ENCODE assay signal across 12 mouse cellular contexts in the genomic region with DNA sequence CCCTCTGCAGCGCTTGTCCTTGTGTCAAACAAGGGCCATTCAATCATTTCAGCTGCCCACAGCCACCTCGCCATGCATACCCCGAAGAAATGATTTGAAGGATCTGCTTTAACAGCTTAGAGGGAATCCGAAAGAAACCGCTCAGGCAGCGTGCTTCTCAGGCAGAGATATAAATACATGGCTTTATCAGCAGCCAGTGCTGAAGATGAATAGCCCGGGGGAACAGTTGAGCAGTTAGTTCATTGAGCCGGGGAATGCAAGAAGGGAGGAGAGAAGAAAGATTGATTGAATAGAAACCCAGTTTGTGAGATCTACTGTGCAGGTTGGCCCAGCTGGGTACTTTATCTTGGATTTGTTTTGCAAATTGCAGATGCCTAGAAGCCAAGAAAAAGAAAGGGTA. TPM values are rescaled to one million over a fixed set of nuclear protein-coding genes. Genes with fewer than 3 reads are reported as not detected.
DNase-seq lines count a peak whose midpoint lies in the region; ATAC-seq and TF ChIP-seq lines count a peak whose summit lies in the region.
"Had no signal": no experiment of that assay in that cellular context is flagged by ENCODE, and none has a peak within 500 bp of the region (broad histone marks: within the 10 kb centered on the region; RNA-seq: fewer than 3 reads in every experiment).

No protein-coding gene starts in this region.

- peak; percentile 25 for DNase-seq in embryonic facial prominence, embryonic 11.5 days (ENCODE audit: low spot score)
- DNase-seq in embryonic facial prominence, embryonic 10.5 days (ENCODE audit: low spot score) = no peak
- DNase-seq in kidney, postnatal 0 days (ENCODE audit: low spot score) = peak; percentile 29
- no peak for DNase-seq in kidney, adult 9 months
- DNase-seq in forebrain, embryonic 14.5 days (ENCODE audit: low spot score) = peak; percentile 42
- no peak for DNase-seq in MN1 (ENCODE audit: low spot score)
- no peak for DNase-seq in adrenal gland, postnatal 36 days
- DNase-seq: adrenal gland, postnatal 14 days; cerebellum, adult 18-20 months had no signal

- H3K9me3 ChIP-seq in embryonic facial prominence, embryonic 11.5 days (replicated peaks; ENCODE audit: control insufficient read depth, low read length) = no peaks in the 10 kb centered on the region
- H3K9me3 ChIP-seq in embryonic facial prominence, embryonic 10.5 days = no peaks in the 10 kb centered on the region
- no peaks in the 10 kb centered on the region for H3K9me3 ChIP-seq in kidney, postnatal 0 days (replicated peaks; ENCODE audit: low read length)
- no peaks in the 10 kb centered on the region for H3K9me3 ChIP-seq in forebrain, embryonic 14.5 days (replicated peaks; ENCODE audit: control insufficient read depth, low read length)
- no peaks in the 10 kb centered on the region for H3K9me3 ChIP-seq in midbrain, embryonic 15.5 days
- H3K9me3 ChIP-seq: kidney, embryonic 15.5 days; limb, embryonic 15.5 days had no signal

- H3K4me3 ChIP-seq in embryonic facial prominence, embryonic 11.5 days (ENCODE audit: low read depth, low read length) = no peak overlapping the region
- no peak overlapping the region for H3K4me3 ChIP-seq in embryonic facial prominence, embryonic 10.5 days
- H3K4me3 ChIP-seq in kidney, postnatal 0 days (replicated peaks; ENCODE audit: low read depth, low read length) = no peak overlapping the region
- no peak overlapping the region for H3K4me3 ChIP-seq in forebrain, embryonic 14.5 days (ENCODE audit: low read depth, low read length)
- no peak overlapping the region for H3K4me3 ChIP-seq in midbrain, embryonic 15.5 days
- H3K4me3 ChIP-seq: kidney, embryonic 15.5 days; limb, embryonic 15.5 days had no signal

- TF ChIP-seq CTCF in kidney, postnatal 0 days (IDR thresholded peaks at IDR 0.05; ENCODE audit: low read depth) = no peak

- H3K36me3 ChIP-seq in embryonic facial prominence, embryonic 11.5 days (replicated peaks; ENCODE audit: control insufficient read depth, insufficient read depth, low read depth, low read length) = no peaks in the 10 kb centered on the region
- H3K36me3 ChIP-seq in embryonic facial prominence, embryonic 10.5 days (replicated peaks) = no peaks in the 10 kb centered on the region
- no peaks in the 10 kb centered on the region for H3K36me3 ChIP-seq in kidney, postnatal 0 days (ENCODE audit: insufficient read depth, low read length)
- no peaks in the 10 kb centered on the region for H3K36me3 ChIP-seq in forebrain, embryonic 14.5 days (ENCODE audit: control insufficient read depth, insufficient read depth, low read length)
- no peaks in the 10 kb centered on the region for H3K36me3 ChIP-seq in midbrain, embryonic 15.5 days (replicated peaks)
- H3K36me3 ChIP-seq: kidney, embryonic 15.5 days; limb, embryonic 15.5 days had no signal

- H3K27me3 ChIP-seq in embryonic facial prominence, embryonic 11.5 days (ENCODE audit: control insufficient read depth, insufficient read depth, low read length) = no peaks in the 10 kb centered on the region
- no peaks in the 10 kb centered on the region for H3K27me3 ChIP-seq in embryonic facial prominence, embryonic 10.5 days (replicated peaks; ENCODE audit: low read depth, poor library complexity, severe bottlenecking)
- H3K27me3 ChIP-seq in kidney, postnatal 0 days (ENCODE audit: insufficient read depth, low read length) = no peaks in the 10 kb centered on the region
- H3K27me3 ChIP-seq in forebrain, embryonic 14.5 days (replicated peaks; ENCODE audit: control insufficient read depth, insufficient read depth, low read length) = no peaks in the 10 kb centered on the region
- no peaks in the 10 kb centered on the region for H3K27me3 ChIP-seq in midbrain, embryonic 15.5 days (replicated peaks)
- H3K27me3 ChIP-seq: kidney, embryonic 15.5 days; limb, embryonic 15.5 days had no signal

- no peak overlapping the region for H3K9ac ChIP-seq in embryonic facial prominence, embryonic 11.5 days (replicated peaks; ENCODE audit: low read length)
- no peak overlapping the region for H3K9ac ChIP-seq in kidney, postnatal 0 days (ENCODE audit: low read depth, low read length)
- peak overlapping the region; percentile 33; the same call in 1 of the 2 replicates for H3K9ac ChIP-seq in forebrain, embryonic 14.5 days (ENCODE audit: low read length)
- H3K9ac ChIP-seq in midbrain, embryonic 15.5 days = no peak overlapping the region
- H3K9ac ChIP-seq: kidney, embryonic 15.5 days; limb, embryonic 15.5 days had no signal

- H3K27ac ChIP-seq in embryonic facial prominence, embryonic 11.5 days (replicated peaks; ENCODE audit: low read depth, low read length) = no peak overlapping the region
- no peak overlapping the region for H3K27ac ChIP-seq in embryonic facial prominence, embryonic 10.5 days (replicated peaks)
- no peak overlapping the region for H3K27ac ChIP-seq in kidney, postnatal 0 days
- no peak overlapping the region for H3K27ac ChIP-seq in forebrain, embryonic 14.5 days (ENCODE audit: low read depth, low read length)
- peak overlapping the region; percentile 58 for H3K27ac ChIP-seq in midbrain, embryonic 15.5 days
- H3K27ac ChIP-seq: kidney, embryonic 15.5 days; limb, embryonic 15.5 days had no signal

- 26% methylated on average over 8 of the region's 8 CpGs for WGBS in embryonic facial prominence, embryonic 11.5 days
- WGBS in embryonic facial prominence, embryonic 10.5 days = 25% methylated on average over 8 of the region's 8 CpGs
- WGBS in kidney, postnatal 0 days = 46% methylated on average over 8 of the region's 8 CpGs
- WGBS in forebrain, embryonic 14.5 days = 16% methylated on average over 8 of the region's 8 CpGs
- 15% methylated on average over 8 of the region's 8 CpGs for WGBS in midbrain, embryonic 15.5 days

- H3K4me2 ChIP-seq in embryonic facial prominence, embryonic 11.5 days (ENCODE audit: low read depth, low read length) = no peak overlapping the region
- H3K4me2 ChIP-seq in kidney, postnatal 0 days (ENCODE audit: low read length) = no peak overlapping the region
- no peak overlapping the region for H3K4me2 ChIP-seq in forebrain, embryonic 14.5 days (ENCODE audit: low read length)
- peak overlapping the region; percentile 21; the same call in 1 of the 2 replicates for H3K4me2 ChIP-seq in midbrain, embryonic 15.5 days
- H3K4me2 ChIP-seq: kidney, embryonic 15.5 days; limb, embryonic 15.5 days had no signal

- H3K4me1 ChIP-seq in embryonic facial prominence, embryonic 11.5 days (ENCODE audit: control insufficient read depth, insufficient read depth, low read length) = no peaks in the 10 kb centered on the region
- peaks cover 8% of the 10 kb centered on the region for H3K4me1 ChIP-seq in embryonic facial prominence, embryonic 10.5 days
- peaks cover 5% of the 10 kb centered on the region; the same call in 1 of the 2 replicates for H3K4me1 ChIP-seq in kidney, postnatal 0 days (replicated peaks; ENCODE audit: insufficient read depth, low read length)
- peaks cover 7% of the 10 kb centered on the region; the same call in 1 of the 2 replicates for H3K4me1 ChIP-seq in forebrain, embryonic 14.5 days (ENCODE audit: control insufficient read depth, insufficient read depth, low read length)
- H3K4me1 ChIP-seq in midbrain, embryonic 15.5 days = peaks cover 11% of the 10 kb centered on the region

- ATAC-seq in embryonic facial prominence, embryonic 11.5 days (replicated peaks; ENCODE audit: insufficient number of reproducible peaks, low FRiP score, low TSS enrichment, low read depth) = no peak
- no peak for ATAC-seq in kidney, postnatal 0 days (replicated peaks; ENCODE audit: low FRiP score, low read depth)
- ATAC-seq in forebrain, embryonic 14.5 days = no peak
- 0 out of 2 replicates have a peak, but pooled peaks have one; percentile 37 for ATAC-seq in midbrain, embryonic 15.5 days (replicated peaks)

RNA-seq across cellular contexts. Expression of gene Mtmr2, which starts 57.9 kb away (rescaled TPM):
- polyA plus RNA-seq in embryonic facial prominence, embryonic 11.5 days (2014; fragmentation: Nextera tagmentation; extraction: Ambion mirVana) = 89.5 and 90.1 TPM in 2 replicates
- polyA plus RNA-seq in embryonic facial prominence, embryonic 10.5 days (2016; fragmentation: Nextera tagmentation; extraction: Ambion mirVana) = 86.6 and 89.3 TPM in 2 replicates
- 76.7 and 85.8 TPM in 2 replicates for polyA plus RNA-seq in kidney, postnatal 0 days (2015; fragmentation: Nextera tagmentation; extraction: Ambion mirVana)
- polyA plus RNA-seq in forebrain, embryonic 14.5 days (2014; fragmentation: Nextera tagmentation; extraction: Ambion mirVana) = 57.5 and 64.7 TPM in 2 replicates
- polyA plus RNA-seq in midbrain, embryonic 15.5 days (2015; fragmentation: Nextera tagmentation; extraction: Ambion mirVana) = 53.2 and 54.6 TPM in 2 replicates
- 10 to 100 TPM; 61.8 to 65.1 TPM for total RNA-seq in adrenal gland, postnatal 36 days (2021)

Comparison
In these comparisons a context has a peak if more than half of its experiments do, and no peak if none do; other contexts are left out.
1. DNase-seq: peak in embryonic facial prominence, embryonic 11.5 days (single experiment), kidney, postnatal 0 days (single experiment) and forebrain, embryonic 14.5 days (single experiment); none in embryonic facial prominence, embryonic 10.5 days (single experiment), kidney, adult 9 months (single experiment), MN1 (single experiment) and adrenal gland, postnatal 36 days (0 of 2).